Mouse (Mus musculus): ENCODE measurements around the gene Mettl7a2. TPM values are rescaled to one million over a fixed set of nuclear protein-coding genes. Genes with fewer than 3 reads are reported as not detected.
A peak's percentile ranks its signal among the peaks of the same experiment; 100 is the strongest.
"Not testable (repeated sequence)": the region's sequence is repeated elsewhere in the genome, so short reads cannot be mapped to it uniquely, and the experiment has no call there.

The Mettl7a2 gene
- polyA plus RNA-seq, 1 experiment from 2014 or later, result not detected

DNA sequence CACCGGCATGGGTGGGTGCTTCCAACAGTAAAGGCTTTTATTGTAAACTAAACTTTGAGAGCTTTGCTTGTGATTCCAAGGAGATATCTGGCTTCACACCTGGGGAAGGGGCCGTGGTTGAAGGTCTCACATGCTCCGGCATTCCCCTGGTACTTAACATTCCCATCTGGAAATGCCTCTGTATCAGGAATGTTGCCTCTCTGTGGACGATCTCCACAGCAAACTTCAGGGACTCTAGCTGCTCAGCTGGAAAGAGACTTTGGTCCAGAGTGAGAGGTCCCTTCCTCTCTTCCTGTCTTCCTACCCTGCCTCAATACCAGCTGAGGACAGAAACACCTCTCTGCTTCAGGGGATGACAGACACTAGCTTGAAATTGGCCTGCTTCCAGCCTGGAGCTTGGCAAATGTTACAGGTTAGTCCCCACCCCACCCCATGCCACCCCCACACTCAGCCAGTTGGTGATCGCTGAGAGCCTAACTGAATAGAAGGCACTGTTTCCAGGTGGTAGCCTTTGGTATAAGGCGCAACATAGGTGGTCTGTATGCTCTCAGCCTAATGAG is 1.4 kb upstream of the Mettl7a2 start:
- TF ChIP-seq CTCF (IDR thresholded peaks at IDR 0.05; ENCODE audit: low read depth), result no peak
- no peak for ATAC-seq
- 0 out of 2 replicates have a peak, but pooled peaks cover 5% of the 10 kb centered on the region for H3K27me3 ChIP-seq (replicated peaks; ENCODE audit: control insufficient read depth, insufficient read depth, low read length)
- no peak overlapping the region for H3K9ac ChIP-seq (ENCODE audit: low read depth, low read length)
- H3K4me1 ChIP-seq (replicated peaks; ENCODE audit: control insufficient read depth, insufficient read depth, low read length), result no peaks in the 10 kb centered on the region
- no peak overlapping the region for H3K4me2 ChIP-seq (replicated peaks; ENCODE audit: low read depth)
- WGBS, result 65% methylated on average over 6 of the region's 6 CpGs
- no peaks in the 10 kb centered on the region for H3K36me3 ChIP-seq (ENCODE audit: control insufficient read depth, insufficient read depth)
- no peak overlapping the region for H3K4me3 ChIP-seq (ENCODE audit: low read depth, low read length)
- no peak overlapping the region for H3K27ac ChIP-seq (ENCODE audit: low read depth, low read length)
- no peaks in the 10 kb centered on the region for H3K9me3 ChIP-seq (ENCODE audit: control insufficient read depth)

DNA sequence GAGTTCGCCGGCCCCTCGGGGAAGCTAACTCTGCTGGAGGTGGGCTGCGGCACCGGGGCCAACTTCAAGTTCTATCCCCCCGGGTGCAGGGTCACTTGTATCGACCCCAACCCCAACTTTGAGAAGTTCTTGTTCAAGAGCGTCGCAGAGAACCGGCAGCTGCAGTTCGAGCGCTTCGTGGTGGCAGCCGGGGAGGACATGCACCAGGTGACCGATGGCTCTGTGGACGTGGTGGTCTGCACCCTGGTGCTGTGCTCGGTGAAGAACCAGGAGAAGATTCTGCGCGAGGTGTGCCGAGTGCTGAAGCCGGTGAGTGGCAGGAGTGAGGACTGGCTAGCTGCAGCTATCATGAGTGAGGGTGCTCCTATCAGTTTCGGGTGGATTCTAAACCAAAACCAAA is 399 bp downstream of the Mettl7a2 start:
- H3K4me2 ChIP-seq (replicated peaks; ENCODE audit: low read depth); H3K4me3 ChIP-seq (ENCODE audit: low read depth, low read length); H3K9ac ChIP-seq (ENCODE audit: low read depth, low read length); H3K36me3 ChIP-seq (ENCODE audit: control insufficient read depth, insufficient read depth); H3K27me3 ChIP-seq (replicated peaks; ENCODE audit: control insufficient read depth, insufficient read depth, low read length); H3K27ac ChIP-seq (ENCODE audit: low read depth, low read length); H3K9me3 ChIP-seq (ENCODE audit: control insufficient read depth); H3K4me1 ChIP-seq (replicated peaks; ENCODE audit: control insufficient read depth, insufficient read depth, low read length); ATAC-seq: not testable (repeated sequence)
- WGBS, result 96% methylated on average over 9 of the region's 22 CpGs

DNA sequence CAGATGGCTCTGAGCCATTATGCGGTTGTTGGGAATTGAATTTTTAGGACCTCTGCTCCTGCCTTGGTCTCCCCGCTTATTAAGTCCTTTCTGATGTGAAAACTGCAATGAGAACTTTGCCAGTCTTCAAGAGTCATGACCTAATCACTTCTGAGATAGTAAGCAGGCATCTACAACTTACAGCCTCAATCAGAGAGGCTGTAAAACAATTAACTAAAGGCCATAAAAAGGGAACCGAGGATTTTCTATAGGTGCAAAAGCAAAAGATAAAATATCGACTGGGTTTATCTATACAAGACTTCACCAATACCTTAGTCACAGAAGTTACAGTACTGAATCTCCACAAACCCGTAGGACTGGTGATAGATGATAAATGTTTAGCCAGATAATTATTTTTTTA is 2.9 kb downstream of the Mettl7a2 start:
- Histone ChIP-seq H3K9ac (ENCODE audit: low read depth, low read length) (no peak overlapping the region), H3K27me3 (replicated peaks; ENCODE audit: control insufficient read depth, insufficient read depth, low read length) (0 out of 2 replicates have a peak, but pooled peaks cover 12% of the 10 kb centered on the region), H3K4me3 (ENCODE audit: low read depth, low read length) (no peak overlapping the region), H3K27ac (ENCODE audit: low read depth, low read length) (no peak overlapping the region), H3K9me3 (ENCODE audit: control insufficient read depth) (no peaks in the 10 kb centered on the region), H3K4me1 (replicated peaks; ENCODE audit: control insufficient read depth, insufficient read depth, low read length) (no peaks in the 10 kb centered on the region), H3K4me2 (replicated peaks; ENCODE audit: low read depth) (no peak overlapping the region), H3K36me3 (ENCODE audit: control insufficient read depth, insufficient read depth) (no peaks in the 10 kb centered on the region)
- peak; percentile 73; the same call in 1 of the 2 replicates for ATAC-seq
- TF ChIP-seq CTCF (IDR thresholded peaks at IDR 0.05; ENCODE audit: low read depth), result no peak
- WGBS, result 31% methylated on average over 5 of the region's 5 CpGs

DNA sequence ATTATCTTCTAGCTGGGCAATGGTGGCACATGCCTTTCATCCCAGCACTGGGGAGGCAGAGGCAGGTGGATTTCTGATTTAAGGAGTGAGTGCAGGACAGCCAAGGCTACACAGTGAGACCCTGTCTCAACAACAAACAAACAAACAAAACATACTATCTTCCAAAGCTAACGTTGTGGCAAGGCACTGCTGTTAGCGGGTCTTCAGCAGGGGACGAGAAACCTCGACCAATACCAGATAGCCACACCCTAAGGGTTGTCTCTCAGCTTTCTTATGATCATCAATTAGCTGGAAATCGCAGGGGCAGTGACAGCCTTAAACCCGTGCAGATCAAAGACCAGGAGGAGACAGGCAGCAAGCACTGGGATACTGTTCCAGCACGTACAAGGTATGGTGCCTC is 11.2 kb downstream of the Mettl7a2 start, which contains the start of gene Higd1c:
Gene Higd1c (plus strand): TSS at position 301 of the 400 bp plus-strand sequence.
- no peak for ATAC-seq
- 0 out of 2 replicates have a peak, but pooled peaks cover 4% of the 10 kb centered on the region for H3K27me3 ChIP-seq (replicated peaks; ENCODE audit: control insufficient read depth, insufficient read depth, low read length)
- 0 out of 2 replicates have a peak, but pooled peaks cover 3% of the 10 kb centered on the region for H3K9me3 ChIP-seq (ENCODE audit: control insufficient read depth)
- H3K4me2 ChIP-seq (replicated peaks; ENCODE audit: low read depth), result no peak within 1 kb of the TSS
- H3K9ac ChIP-seq (ENCODE audit: low read depth, low read length), result no peak within 1 kb of the TSS
- H3K27ac ChIP-seq (ENCODE audit: low read depth, low read length), result no peak within 1 kb of the TSS
- WGBS, result 65% methylated on average over 7 of the region's 7 CpGs
- no peaks in the 10 kb centered on the region for H3K4me1 ChIP-seq (replicated peaks; ENCODE audit: control insufficient read depth, insufficient read depth, low read length)
- TF ChIP-seq CTCF (IDR thresholded peaks at IDR 0.05; ENCODE audit: low read depth), result no peak
- H3K36me3 ChIP-seq (ENCODE audit: control insufficient read depth, insufficient read depth), result no peaks in the 10 kb centered on the region
- H3K4me3 ChIP-seq (ENCODE audit: low read depth, low read length), result no peak within 1 kb of the TSS

DNA sequence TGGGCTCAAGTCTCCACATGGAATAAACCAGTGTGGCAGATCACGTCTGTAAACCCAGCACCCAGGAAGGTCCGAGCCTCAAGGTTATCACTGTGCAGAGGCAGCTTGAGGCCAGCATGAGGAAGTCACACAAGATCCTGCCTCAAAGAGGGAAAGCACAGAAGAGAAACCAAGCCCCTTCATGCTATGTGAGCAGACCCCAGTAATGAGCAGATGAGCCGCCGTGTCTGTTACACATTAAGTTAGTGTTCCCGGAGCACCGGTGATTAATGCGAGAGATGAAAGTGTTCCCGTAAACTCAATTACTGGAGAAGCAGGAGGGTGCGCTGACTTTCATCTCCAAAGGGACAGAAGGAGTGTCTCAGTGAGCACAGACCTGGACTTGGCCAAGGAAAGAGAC is 13.0 kb downstream of the Mettl7a2 start:
- not testable (repeated sequence) for H3K9me3 ChIP-seq (ENCODE audit: control insufficient read depth); H3K4me3 ChIP-seq (ENCODE audit: low read depth, low read length); H3K4me1 ChIP-seq (replicated peaks; ENCODE audit: control insufficient read depth, insufficient read depth, low read length); H3K36me3 ChIP-seq (ENCODE audit: control insufficient read depth, insufficient read depth); ATAC-seq; H3K9ac ChIP-seq (ENCODE audit: low read depth, low read length); H3K4me2 ChIP-seq (replicated peaks; ENCODE audit: low read depth); H3K27ac ChIP-seq (ENCODE audit: low read depth, low read length); H3K27me3 ChIP-seq (replicated peaks; ENCODE audit: control insufficient read depth, insufficient read depth, low read length)
- WGBS, result 60% methylated on average over 9 of the region's 9 CpGs

DNA sequence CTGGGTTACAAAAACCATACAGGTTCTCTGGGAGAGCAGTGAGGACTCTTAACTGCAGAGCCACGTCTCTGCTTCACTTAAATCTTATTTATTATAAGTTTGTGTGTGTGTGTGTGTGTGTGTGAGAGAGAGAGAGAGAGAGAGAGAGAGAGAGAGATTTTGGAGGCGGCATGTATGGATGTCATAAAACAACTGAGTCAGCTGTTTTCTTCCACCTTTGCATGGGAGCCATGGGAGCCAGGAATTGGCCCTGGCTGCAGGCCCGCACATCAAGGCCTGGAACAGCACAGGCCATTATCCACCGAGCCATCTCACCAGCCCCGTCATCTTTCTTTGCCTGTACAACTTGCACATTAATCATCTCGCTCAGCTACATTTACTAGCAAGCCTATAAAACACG is 14.1 kb downstream of the Mettl7a2 start:
- H3K36me3 ChIP-seq (ENCODE audit: control insufficient read depth, insufficient read depth), result no peaks in the 10 kb centered on the region
- WGBS, result 76% methylated on average over 7 of the region's 7 CpGs
- H3K9me3 ChIP-seq (ENCODE audit: control insufficient read depth), result 0 out of 2 replicates have a peak, but pooled peaks cover 3% of the 10 kb centered on the region
- no peak overlapping the region for H3K4me3 ChIP-seq (ENCODE audit: low read depth, low read length)
- 0 out of 2 replicates have a peak, but pooled peaks cover 5% of the 10 kb centered on the region for H3K27me3 ChIP-seq (replicated peaks; ENCODE audit: control insufficient read depth, insufficient read depth, low read length)
- no peak for TF ChIP-seq CTCF (IDR thresholded peaks at IDR 0.05; ENCODE audit: low read depth)
- no peaks in the 10 kb centered on the region for H3K4me1 ChIP-seq (replicated peaks; ENCODE audit: control insufficient read depth, insufficient read depth, low read length)
- H3K27ac ChIP-seq (ENCODE audit: low read depth, low read length), result no peak overlapping the region
- ATAC-seq, result no peak
- H3K4me2 ChIP-seq (replicated peaks; ENCODE audit: low read depth), result no peak overlapping the region
- H3K9ac ChIP-seq (ENCODE audit: low read depth, low read length), result no peak overlapping the region
